Mouse (Mus musculus): ENCODE data around the gene Cphx3. TPM values are rescaled to one million over a fixed set of nuclear protein-coding genes. Genes with fewer than 3 reads are reported as not detected.
"Not testable (repeated sequence)": the region's sequence is repeated elsewhere in the genome, so short reads cannot be mapped to it uniquely, and the experiment has no call there.

Gene Cphx3
- polyA plus RNA-seq, 1 experiment from 2014 or later, result not detected

GRCm38 (mm10) chr14:26118550-26119000, 36.5 kb downstream of the Cphx3 start:
- ATAC-seq (ENCODE audit: insufficient number of reproducible peaks, insufficient read depth, low FRiP score, low read depth), result peak; percentile 81

DNA sequence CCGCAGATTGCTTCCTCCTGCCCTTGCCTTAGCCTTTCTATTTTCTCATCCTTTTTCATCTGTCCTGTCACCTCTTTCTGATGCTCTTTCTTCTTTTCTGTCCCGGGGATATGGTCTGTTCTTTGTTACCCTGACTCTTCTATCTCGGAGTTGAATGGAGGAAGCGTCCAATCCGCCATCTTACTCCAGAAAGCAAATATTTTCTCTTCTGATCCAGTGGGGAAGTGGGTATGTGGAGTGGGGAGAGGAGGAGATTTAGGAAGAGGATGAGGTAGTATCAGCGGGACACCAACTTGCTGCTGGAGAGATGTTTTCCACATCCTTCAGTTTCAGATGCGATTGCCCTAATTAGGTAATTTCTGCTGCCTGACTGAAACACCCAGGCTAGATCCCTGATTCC, 37.0 kb downstream of the Cphx3 start:
- not testable (repeated sequence) for H3K4me3 ChIP-seq (ENCODE audit: control insufficient read depth in 1 of 2, insufficient read depth in 1 of 2, low read depth in 1 of 2, low read length in 2 of 2); ATAC-seq (ENCODE audit: insufficient number of reproducible peaks, insufficient read depth, low FRiP score, low read depth); H3K9ac ChIP-seq (ENCODE audit: low read length); H3K36me3 ChIP-seq (ENCODE audit: control insufficient read depth, insufficient read depth, low read length); H3K4me2 ChIP-seq (ENCODE audit: low read length); H3K27ac ChIP-seq (replicated peaks in 1 of 2; ENCODE audit: control insufficient read depth in 1 of 2, insufficient read depth in 1 of 2, low read depth in 2 of 2, low read length in 2 of 2); H3K9me3 ChIP-seq (ENCODE audit: control insufficient read depth, low read length); H3K4me1 ChIP-seq (ENCODE audit: control insufficient read depth in 2 of 2, insufficient read depth in 2 of 2, low read length in 2 of 2); H3K27me3 ChIP-seq (ENCODE audit: control insufficient read depth, insufficient read depth, low read length)
- no CpG with 5 or more reads among the region's 7 CpGs for WGBS

More at GRCm38 (mm10) chr14:26118550-26119000, 36.5 kb downstream of the Cphx3 start:
- H3K9ac ChIP-seq (ENCODE audit: low read length); H3K27me3 ChIP-seq (ENCODE audit: control insufficient read depth, insufficient read depth, low read length); H3K4me1 ChIP-seq (ENCODE audit: control insufficient read depth in 2 of 2, insufficient read depth in 2 of 2, low read length in 2 of 2); H3K4me3 ChIP-seq (ENCODE audit: control insufficient read depth in 1 of 2, insufficient read depth in 1 of 2, low read depth in 1 of 2, low read length in 2 of 2); H3K27ac ChIP-seq (replicated peaks in 1 of 2; ENCODE audit: control insufficient read depth in 1 of 2, insufficient read depth in 1 of 2, low read depth in 2 of 2, low read length in 2 of 2); H3K36me3 ChIP-seq (ENCODE audit: control insufficient read depth, insufficient read depth, low read length); H3K4me2 ChIP-seq (ENCODE audit: low read length); H3K9me3 ChIP-seq (ENCODE audit: control insufficient read depth, low read length): not testable (repeated sequence)
- WGBS, result no CpG with 5 or more reads among the region's 18 CpGs

DNA sequence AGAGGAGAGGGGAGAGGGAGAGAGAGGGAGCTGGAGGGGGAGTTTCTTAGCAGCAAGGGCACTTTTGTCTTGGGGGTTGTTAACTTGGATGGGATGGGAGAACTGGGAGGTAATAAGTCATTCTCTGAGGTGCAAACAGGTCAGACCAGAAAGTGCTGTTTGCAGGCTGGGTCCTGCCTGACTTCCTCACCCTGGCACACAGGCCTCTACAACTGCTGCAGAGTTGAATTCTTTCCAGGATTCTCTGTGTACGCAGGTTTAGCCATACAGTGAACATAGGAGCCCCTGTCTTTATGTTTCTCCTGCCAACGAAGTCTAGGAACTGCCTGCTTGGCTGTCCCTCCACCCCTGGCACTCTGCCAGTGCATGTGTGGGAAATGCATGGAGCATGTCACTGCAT, 65.0 kb downstream of the Cphx3 start:
- ATAC-seq (ENCODE audit: insufficient number of reproducible peaks, insufficient read depth, low FRiP score, low read depth); H3K27ac ChIP-seq (replicated peaks in 1 of 2; ENCODE audit: control insufficient read depth in 1 of 2, insufficient read depth in 1 of 2, low read depth in 2 of 2, low read length in 2 of 2); H3K9me3 ChIP-seq (ENCODE audit: control insufficient read depth, low read length); H3K36me3 ChIP-seq (ENCODE audit: control insufficient read depth, insufficient read depth, low read length); H3K9ac ChIP-seq (ENCODE audit: low read length); H3K27me3 ChIP-seq (ENCODE audit: control insufficient read depth, insufficient read depth, low read length); H3K4me3 ChIP-seq (ENCODE audit: control insufficient read depth in 1 of 2, insufficient read depth in 1 of 2, low read depth in 1 of 2, low read length in 2 of 2); H3K4me2 ChIP-seq (ENCODE audit: low read length); H3K4me1 ChIP-seq (ENCODE audit: control insufficient read depth in 2 of 2, insufficient read depth in 2 of 2, low read length in 2 of 2): not testable (repeated sequence)
- no CpG with 5 or more reads among the region's 2 CpGs for WGBS

GRCm38 (mm10) chr14:26156032-26156431, 73.9 kb downstream of the Cphx3 start:
- not testable (repeated sequence) for ATAC-seq (ENCODE audit: insufficient number of reproducible peaks, insufficient read depth, low FRiP score, low read depth); H3K36me3 ChIP-seq (ENCODE audit: control insufficient read depth, insufficient read depth, low read length); H3K4me3 ChIP-seq (ENCODE audit: control insufficient read depth in 1 of 2, insufficient read depth in 1 of 2, low read depth in 1 of 2, low read length in 2 of 2); H3K9me3 ChIP-seq (ENCODE audit: control insufficient read depth, low read length); H3K27ac ChIP-seq (replicated peaks in 1 of 2; ENCODE audit: control insufficient read depth in 1 of 2, insufficient read depth in 1 of 2, low read depth in 2 of 2, low read length in 2 of 2); H3K27me3 ChIP-seq (ENCODE audit: control insufficient read depth, insufficient read depth, low read length); H3K9ac ChIP-seq (ENCODE audit: low read length); H3K4me1 ChIP-seq (ENCODE audit: control insufficient read depth in 2 of 2, insufficient read depth in 2 of 2, low read length in 2 of 2); H3K4me2 ChIP-seq (ENCODE audit: low read length)
- no CpG with 5 or more reads among the region's 7 CpGs for WGBS

DNA sequence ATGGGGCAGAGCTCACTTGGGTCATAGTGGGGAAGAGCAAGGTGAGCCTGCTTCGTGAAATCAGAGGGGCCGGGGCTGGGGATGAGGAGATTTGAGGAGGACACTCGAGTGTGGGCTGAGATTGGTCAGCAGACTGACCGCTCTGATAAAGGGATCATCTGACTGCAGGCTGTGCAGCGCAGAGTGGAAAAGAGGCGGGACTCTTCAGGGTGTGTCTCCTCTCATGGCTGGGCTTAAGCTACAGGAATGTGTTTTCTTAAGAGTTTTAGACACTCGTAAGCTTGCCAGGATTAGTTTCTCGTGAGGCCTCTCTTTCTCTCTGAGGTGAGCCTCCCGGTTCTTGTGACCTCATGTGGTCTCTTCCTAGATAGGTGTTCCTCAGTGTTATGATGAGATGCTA, 79.1 kb downstream of the Cphx3 start:
- H3K9me3 ChIP-seq (ENCODE audit: control insufficient read depth, low read length); H3K4me1 ChIP-seq (ENCODE audit: control insufficient read depth in 2 of 2, insufficient read depth in 2 of 2, low read length in 2 of 2); H3K27ac ChIP-seq (replicated peaks in 1 of 2; ENCODE audit: control insufficient read depth in 1 of 2, insufficient read depth in 1 of 2, low read depth in 2 of 2, low read length in 2 of 2); ATAC-seq (ENCODE audit: insufficient number of reproducible peaks, insufficient read depth, low FRiP score, low read depth); H3K27me3 ChIP-seq (ENCODE audit: control insufficient read depth, insufficient read depth, low read length); H3K4me2 ChIP-seq (ENCODE audit: low read length); H3K9ac ChIP-seq (ENCODE audit: low read length); H3K4me3 ChIP-seq (ENCODE audit: control insufficient read depth in 1 of 2, insufficient read depth in 1 of 2, low read depth in 1 of 2, low read length in 2 of 2); H3K36me3 ChIP-seq (ENCODE audit: control insufficient read depth, insufficient read depth, low read length): not testable (repeated sequence)
- WGBS, result no CpG with 5 or more reads among the region's 9 CpGs

GRCm38 (mm10) chr14:26162423-26162822, 80.3 kb downstream of the Cphx3 start:
- H3K36me3 ChIP-seq (ENCODE audit: control insufficient read depth, insufficient read depth, low read length); H3K4me3 ChIP-seq (ENCODE audit: control insufficient read depth in 1 of 2, insufficient read depth in 1 of 2, low read depth in 1 of 2, low read length in 2 of 2); H3K27ac ChIP-seq (replicated peaks in 1 of 2; ENCODE audit: control insufficient read depth in 1 of 2, insufficient read depth in 1 of 2, low read depth in 2 of 2, low read length in 2 of 2); H3K4me2 ChIP-seq (ENCODE audit: low read length); H3K9ac ChIP-seq (ENCODE audit: low read length); H3K4me1 ChIP-seq (ENCODE audit: control insufficient read depth in 2 of 2, insufficient read depth in 2 of 2, low read length in 2 of 2); H3K27me3 ChIP-seq (ENCODE audit: control insufficient read depth, insufficient read depth, low read length); H3K9me3 ChIP-seq (ENCODE audit: control insufficient read depth, low read length): not testable (repeated sequence)
- WGBS, result no CpG with 5 or more reads among the region's 5 CpGs
- peak; percentile 68; the same call in 1 of the 2 replicates for ATAC-seq (ENCODE audit: insufficient number of reproducible peaks, insufficient read depth, low FRiP score, low read depth)

- not testable (repeated sequence) for H3K27ac ChIP-seq (replicated peaks in 1 of 2; ENCODE audit: control insufficient read depth in 1 of 2, insufficient read depth in 1 of 2, low read depth in 2 of 2, low read length in 2 of 2); H3K4me2 ChIP-seq (ENCODE audit: low read length); H3K9me3 ChIP-seq (ENCODE audit: control insufficient read depth, low read length); H3K4me3 ChIP-seq (ENCODE audit: control insufficient read depth in 1 of 2, insufficient read depth in 1 of 2, low read depth in 1 of 2, low read length in 2 of 2); H3K9ac ChIP-seq (ENCODE audit: low read length); H3K27me3 ChIP-seq (ENCODE audit: control insufficient read depth, insufficient read depth, low read length); ATAC-seq (ENCODE audit: insufficient number of reproducible peaks, insufficient read depth, low FRiP score, low read depth); H3K4me1 ChIP-seq (ENCODE audit: control insufficient read depth in 2 of 2, insufficient read depth in 2 of 2, low read length in 2 of 2); H3K36me3 ChIP-seq (ENCODE audit: control insufficient read depth, insufficient read depth, low read length)
- WGBS, result no CpG with 5 or more reads among the region's 12 CpGs
Observed at GRCm38 (mm10) chr14:26165266-26165665, 83.2 kb downstream of the Cphx3 start.

GRCm38 (mm10) chr14:26173955-26174354, 91.9 kb downstream of the Cphx3 start:
- H3K4me1 ChIP-seq (ENCODE audit: control insufficient read depth in 2 of 2, insufficient read depth in 2 of 2, low read length in 2 of 2); H3K4me2 ChIP-seq (ENCODE audit: low read length); H3K4me3 ChIP-seq (ENCODE audit: control insufficient read depth in 1 of 2, insufficient read depth in 1 of 2, low read depth in 1 of 2, low read length in 2 of 2); H3K27ac ChIP-seq (replicated peaks in 1 of 2; ENCODE audit: control insufficient read depth in 1 of 2, insufficient read depth in 1 of 2, low read depth in 2 of 2, low read length in 2 of 2); H3K27me3 ChIP-seq (ENCODE audit: control insufficient read depth, insufficient read depth, low read length); H3K9ac ChIP-seq (ENCODE audit: low read length); H3K36me3 ChIP-seq (ENCODE audit: control insufficient read depth, insufficient read depth, low read length); ATAC-seq (ENCODE audit: insufficient number of reproducible peaks, insufficient read depth, low FRiP score, low read depth); H3K9me3 ChIP-seq (ENCODE audit: control insufficient read depth, low read length): not testable (repeated sequence)
- WGBS, result no CpG with 5 or more reads among the region's 3 CpGs
